Mouse (Mus musculus): ENCODE data around the gene Snx29. TPM values are rescaled to one million over a fixed set of nuclear protein-coding genes. Genes with fewer than 3 reads are reported as not detected.
"Not testable (repeated sequence)": the region's sequence is repeated elsewhere in the genome, so short reads cannot be mapped to it uniquely, and the experiment has no call there.

Snx29 gene
- polyA plus RNA-seq, 1 experiment from 2014 or later, result 15.3 TPM

- H3K27me3 ChIP-seq (replicated peaks; ENCODE audit: control insufficient read depth, insufficient read depth, low read length), result no peaks in the 10 kb centered on the region
- no peak overlapping the region for H3K27ac ChIP-seq (ENCODE audit: low read depth, low read length)
- H3K9me3 ChIP-seq (ENCODE audit: control insufficient read depth, low read length), result no peaks in the 10 kb centered on the region
- H3K4me1 ChIP-seq (ENCODE audit: control insufficient read depth, insufficient read depth, low read depth, low read length), result peaks cover 4% of the 10 kb centered on the region
- H3K9ac ChIP-seq (ENCODE audit: low read depth, low read length), result no peak overlapping the region
- H3K4me3 ChIP-seq (ENCODE audit: low read length), result no peak overlapping the region
- WGBS, result 86% methylated on average over 3 of the region's 3 CpGs
- ATAC-seq, result no peak
- 0 out of 2 replicates have a peak, but pooled peaks cover 2% of the 10 kb centered on the region for H3K36me3 ChIP-seq (ENCODE audit: control insufficient read depth, insufficient read depth, low read length)
- no peak overlapping the region for H3K4me2 ChIP-seq (ENCODE audit: low read length)
These were observed 244.9 kb downstream of the Snx29 start for GRCm38 (mm10) chr16:11567594-11567993.

- ATAC-seq, result no peak
- WGBS, result 58% methylated on average over 4 of the region's 4 CpGs
- no peak overlapping the region for H3K9ac ChIP-seq (ENCODE audit: low read depth, low read length)
- H3K9me3 ChIP-seq (ENCODE audit: control insufficient read depth, low read length), result no peaks in the 10 kb centered on the region
- H3K27ac ChIP-seq (ENCODE audit: low read depth, low read length), result no peak overlapping the region
- H3K4me2 ChIP-seq (ENCODE audit: low read length), result no peak overlapping the region
- no peak overlapping the region for H3K4me3 ChIP-seq (ENCODE audit: low read length)
- peaks cover 4% of the 10 kb centered on the region for H3K4me1 ChIP-seq (ENCODE audit: control insufficient read depth, insufficient read depth, low read depth, low read length)
- 0 out of 2 replicates have a peak, but pooled peaks cover 2% of the 10 kb centered on the region for H3K36me3 ChIP-seq (ENCODE audit: control insufficient read depth, insufficient read depth, low read length)
- H3K27me3 ChIP-seq (replicated peaks; ENCODE audit: control insufficient read depth, insufficient read depth, low read length), result no peaks in the 10 kb centered on the region
These were observed 245.4 kb downstream of the Snx29 start for GRCm38 (mm10) chr16:11568095-11568494.

- Histone ChIP-seq H3K4me2 (ENCODE audit: low read length) (no peak overlapping the region), H3K27ac (ENCODE audit: low read depth, low read length) (no peak overlapping the region), H3K4me3 (ENCODE audit: low read length) (no peak overlapping the region), H3K36me3 (ENCODE audit: control insufficient read depth, insufficient read depth, low read length) (0 out of 2 replicates have a peak, but pooled peaks cover 2% of the 10 kb centered on the region), H3K9ac (ENCODE audit: low read depth, low read length) (no peak overlapping the region), H3K27me3 (replicated peaks; ENCODE audit: control insufficient read depth, insufficient read depth, low read length) (no peaks in the 10 kb centered on the region), H3K4me1 (ENCODE audit: control insufficient read depth, insufficient read depth, low read depth, low read length) (peaks cover 4% of the 10 kb centered on the region), H3K9me3 (ENCODE audit: control insufficient read depth, low read length) (no peaks in the 10 kb centered on the region)
- no peak for ATAC-seq
These were observed 245.9 kb downstream of the Snx29 start for GRCm38 (mm10) chr16:11568601-11569000.

- ATAC-seq, result no peak
- H3K27ac ChIP-seq (ENCODE audit: low read depth, low read length), result no peak overlapping the region
- WGBS, result 65% methylated on average over 6 of the region's 6 CpGs
These were observed 246.4 kb downstream of the Snx29 start for GRCm38 (mm10) chr16:11569127-11569526.

GRCm38 (mm10) chr16:11570072-11570471 is 247.4 kb downstream of the Snx29 start:
- H3K4me1 ChIP-seq (ENCODE audit: control insufficient read depth, insufficient read depth, low read depth, low read length), result no peaks in the 10 kb centered on the region
- 0 out of 2 replicates have a peak, but pooled peaks cover 2% of the 10 kb centered on the region for H3K36me3 ChIP-seq (ENCODE audit: control insufficient read depth, insufficient read depth, low read length)
- no peak overlapping the region for H3K4me3 ChIP-seq (ENCODE audit: low read length)
- H3K9me3 ChIP-seq (ENCODE audit: control insufficient read depth, low read length), result no peaks in the 10 kb centered on the region
- ATAC-seq, result no peak
- H3K27me3 ChIP-seq (replicated peaks; ENCODE audit: control insufficient read depth, insufficient read depth, low read length), result no peaks in the 10 kb centered on the region
- H3K9ac ChIP-seq (ENCODE audit: low read depth, low read length), result no peak overlapping the region
- H3K27ac ChIP-seq (ENCODE audit: low read depth, low read length), result no peak overlapping the region
- H3K4me2 ChIP-seq (ENCODE audit: low read length), result no peak overlapping the region
- WGBS, result 88% methylated on average over 2 of the region's 2 CpGs

More at GRCm38 (mm10) chr16:11569127-11569526, 246.4 kb downstream of the Snx29 start:
- Histone ChIP-seq H3K9me3 (ENCODE audit: control insufficient read depth, low read length) (no peaks in the 10 kb centered on the region), H3K27me3 (replicated peaks; ENCODE audit: control insufficient read depth, insufficient read depth, low read length) (no peaks in the 10 kb centered on the region), H3K4me3 (ENCODE audit: low read length) (no peak overlapping the region), H3K4me2 (ENCODE audit: low read length) (no peak overlapping the region), H3K4me1 (ENCODE audit: control insufficient read depth, insufficient read depth, low read depth, low read length) (no peaks in the 10 kb centered on the region), H3K36me3 (ENCODE audit: control insufficient read depth, insufficient read depth, low read length) (0 out of 2 replicates have a peak, but pooled peaks cover 2% of the 10 kb centered on the region), H3K9ac (ENCODE audit: low read depth, low read length) (no peak overlapping the region)

DNA sequence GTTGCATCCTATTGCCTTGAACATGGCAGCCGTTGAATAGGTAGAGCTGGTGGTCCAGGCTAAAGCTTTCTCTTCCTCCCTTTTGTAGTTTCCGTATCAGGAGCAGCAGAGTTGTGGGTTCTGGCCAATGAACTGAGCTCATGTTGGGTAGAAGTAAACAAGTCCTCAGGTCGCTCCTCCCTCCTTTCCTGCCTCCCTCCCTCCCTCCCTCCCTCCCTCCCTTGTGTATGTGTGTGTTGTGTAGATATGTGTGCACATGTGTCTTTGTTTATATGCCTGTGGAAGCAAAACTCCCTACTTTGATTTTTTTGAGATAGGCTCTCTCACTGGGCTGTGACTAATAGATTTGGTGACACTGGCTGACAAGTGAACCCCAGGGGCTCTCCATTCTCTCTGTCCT is 251.8 kb downstream of the Snx29 start:
- H3K27ac ChIP-seq (ENCODE audit: low read depth, low read length), result no peak overlapping the region
- 0 out of 2 replicates have a peak, but pooled peaks cover 2% of the 10 kb centered on the region for H3K36me3 ChIP-seq (ENCODE audit: control insufficient read depth, insufficient read depth, low read length)
- H3K4me3 ChIP-seq (ENCODE audit: low read length), result no peak overlapping the region
- H3K4me2 ChIP-seq (ENCODE audit: low read length), result no peak overlapping the region
- WGBS, result 93% methylated on average over 3 of the region's 3 CpGs
- no peak overlapping the region for H3K9ac ChIP-seq (ENCODE audit: low read depth, low read length)
- no peaks in the 10 kb centered on the region for H3K9me3 ChIP-seq (ENCODE audit: control insufficient read depth, low read length)
- no peaks in the 10 kb centered on the region for H3K27me3 ChIP-seq (replicated peaks; ENCODE audit: control insufficient read depth, insufficient read depth, low read length)
- ATAC-seq, result no peak
- H3K4me1 ChIP-seq (ENCODE audit: control insufficient read depth, insufficient read depth, low read depth, low read length), result no peaks in the 10 kb centered on the region

GRCm38 (mm10) chr16:11575733-11576132 is 253.0 kb downstream of the Snx29 start:
- H3K4me2 ChIP-seq (ENCODE audit: low read length); H3K9ac ChIP-seq (ENCODE audit: low read depth, low read length); H3K4me3 ChIP-seq (ENCODE audit: low read length); H3K9me3 ChIP-seq (ENCODE audit: control insufficient read depth, low read length); H3K36me3 ChIP-seq (ENCODE audit: control insufficient read depth, insufficient read depth, low read length); H3K27ac ChIP-seq (ENCODE audit: low read depth, low read length); H3K4me1 ChIP-seq (ENCODE audit: control insufficient read depth, insufficient read depth, low read depth, low read length); H3K27me3 ChIP-seq (replicated peaks; ENCODE audit: control insufficient read depth, insufficient read depth, low read length); ATAC-seq: not testable (repeated sequence)
- WGBS, result 70% methylated on average over 3 of the region's 3 CpGs

DNA sequence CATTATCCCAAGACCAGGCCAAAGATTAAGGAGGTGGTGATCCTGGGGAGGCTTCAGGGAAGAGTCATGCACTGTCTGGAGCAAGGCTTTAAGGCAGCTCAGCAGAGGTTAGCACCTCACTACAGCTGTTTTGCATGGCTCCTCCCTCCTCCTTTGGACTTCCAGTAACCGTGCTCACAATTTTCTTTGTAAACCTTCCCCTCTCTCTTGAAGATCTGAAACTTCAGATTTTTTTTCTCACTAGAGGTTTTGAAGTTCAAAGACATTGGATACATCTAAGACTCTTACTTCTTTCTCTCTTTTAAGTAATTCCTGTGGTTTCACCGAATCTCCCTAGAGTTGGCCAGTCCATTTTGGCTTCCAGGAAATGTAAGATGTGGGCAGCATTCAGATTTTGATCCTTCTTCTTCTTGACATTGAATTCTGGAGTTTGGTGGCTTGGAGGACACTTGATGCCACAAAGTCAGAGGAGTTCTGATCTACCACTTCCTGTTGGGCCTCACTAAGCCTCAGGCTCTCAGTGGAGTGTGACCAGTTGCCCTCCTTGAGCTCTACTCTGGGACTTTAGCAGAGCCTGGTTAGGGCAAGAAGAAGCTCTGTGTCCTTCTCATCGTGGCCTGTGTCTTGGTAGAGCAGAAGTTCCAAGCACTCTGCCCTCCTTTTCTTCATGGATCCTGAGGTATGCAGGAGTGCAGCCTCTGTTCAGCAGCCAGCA is 255.0 kb downstream of the Snx29 start:
- H3K4me3 ChIP-seq (ENCODE audit: low read length), result no peak overlapping the region
- WGBS, result 74% methylated on average over 3 of the region's 3 CpGs
- H3K9me3 ChIP-seq (ENCODE audit: control insufficient read depth, low read length), result no peaks in the 10 kb centered on the region
- H3K4me1 ChIP-seq (ENCODE audit: control insufficient read depth, insufficient read depth, low read depth, low read length), result peaks cover 2% of the 10 kb centered on the region; the same call in 1 of the 2 replicates
- H3K9ac ChIP-seq (ENCODE audit: low read depth, low read length), result no peak overlapping the region
- no peak overlapping the region for H3K4me2 ChIP-seq (ENCODE audit: low read length)
- H3K27me3 ChIP-seq (replicated peaks; ENCODE audit: control insufficient read depth, insufficient read depth, low read length), result no peaks in the 10 kb centered on the region
- no peak for ATAC-seq
- H3K36me3 ChIP-seq (ENCODE audit: control insufficient read depth, insufficient read depth, low read length), result no peaks in the 10 kb centered on the region
- H3K27ac ChIP-seq (ENCODE audit: low read depth, low read length), result no peak overlapping the region

DNA sequence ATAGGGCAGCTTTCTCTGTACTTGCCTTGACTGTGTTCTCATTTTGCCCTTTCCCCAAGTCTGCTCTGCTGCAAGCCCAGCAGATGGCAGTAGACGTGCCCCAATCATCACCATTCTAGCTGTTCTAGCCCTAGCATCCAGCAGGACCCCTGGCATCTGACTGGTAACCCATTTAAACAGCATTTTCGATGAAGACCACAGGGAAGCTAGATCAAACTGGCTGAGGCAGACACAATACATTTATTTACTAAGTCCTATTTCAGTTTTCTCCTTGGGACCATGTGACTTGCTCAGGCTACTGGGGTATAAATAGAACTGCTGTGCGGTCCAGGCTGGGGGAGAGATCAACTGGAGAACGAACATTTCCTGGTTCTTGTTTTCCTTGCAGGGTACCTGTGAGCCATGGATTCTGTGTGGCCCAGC is 257.0 kb downstream of the Snx29 start:
- Histone ChIP-seq H3K4me2 (ENCODE audit: low read length) (no peak overlapping the region), H3K36me3 (ENCODE audit: control insufficient read depth, insufficient read depth, low read length) (no peaks in the 10 kb centered on the region), H3K27me3 (replicated peaks; ENCODE audit: control insufficient read depth, insufficient read depth, low read length) (no peaks in the 10 kb centered on the region), H3K27ac (ENCODE audit: low read depth, low read length) (no peak overlapping the region; the same call in 1 of the 2 replicates), H3K4me1 (ENCODE audit: control insufficient read depth, insufficient read depth, low read depth, low read length) (peaks cover 2% of the 10 kb centered on the region; the same call in 1 of the 2 replicates), H3K4me3 (ENCODE audit: low read length) (no peak overlapping the region), H3K9ac (ENCODE audit: low read depth, low read length) (no peak overlapping the region), H3K9me3 (ENCODE audit: control insufficient read depth, low read length) (no peaks in the 10 kb centered on the region)
- peak; percentile 83 for ATAC-seq
- WGBS, result 36% methylated on average over 4 of the region's 4 CpGs

All from hindbrain, embryonic 16.5 days (tissue).